Mouse (Mus musculus) lung, adult 2 months (tissue): Measurements from ENCODE around the gene Slc30a6.

ENCODE experiments used
- CTCF ChIP-seq: fragments of 200-500 bp; IDR thresholded peaks from 2 replicates; pipeline ENCODE4 v1.5.1; 2011; ENCODE audit warnings: mild to moderate bottlenecking, low read length, control low read depth; ENCODE audit not compliant: insufficient read depth
- POLR2A ChIP-seq: fragments of 200-500 bp; IDR thresholded peaks from 2 replicates; pipeline ENCODE4 v1.6.1; 2011; ENCODE audit warnings: low read depth, mild to moderate bottlenecking, control low read depth, low read length, borderline replicate concordance; ENCODE audit errors: extremely low read depth

DNA sequence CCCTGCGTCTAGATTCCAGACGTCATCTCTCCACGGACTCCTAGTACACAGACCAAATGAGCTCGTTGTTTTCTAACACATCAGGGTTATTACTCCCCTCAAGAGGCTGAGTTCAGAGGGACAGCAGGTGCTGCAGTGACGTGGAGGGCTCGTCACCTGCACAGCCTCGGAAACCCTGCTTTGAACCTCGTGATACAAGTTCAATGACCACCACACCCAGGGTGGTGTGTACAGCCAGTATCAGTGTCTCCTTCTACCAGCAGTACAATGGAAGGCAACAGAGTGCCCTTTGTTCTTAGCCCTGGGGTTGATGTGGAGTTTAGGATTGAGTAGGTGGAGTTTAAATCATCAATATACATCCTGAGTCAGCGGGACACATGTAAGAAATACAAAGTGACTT lies 42.4 kb downstream of the Slc30a6 start:
- TF ChIP-seq CTCF: no peak
- TF ChIP-seq POLR2A: no peak
